Mouse (Mus musculus): ENCODE measurements at regions not wholly inside any gene's neighbourhood (a gene's known extent, or its start where the extent isn't known, plus 50 kb on each side); places are given as distances from the start of the nearest gene placed in this dataset.
"Not testable (repeated sequence)": the region's sequence is repeated elsewhere in the genome, so short reads cannot be mapped to it uniquely, and the experiment has no call there.

GRCm38 (mm10) chr2:17896036-17896435 is 100.7 kb downstream of the H2al2a start:
- DNase-seq (ENCODE audit: low spot score in 2 of 2), result no peak

GRCm38 (mm10) chr2:17892661-17893060 is 104.1 kb downstream of the H2al2a start:
- not testable (repeated sequence) for DNase-seq (ENCODE audit: low spot score in 2 of 2)

- DNase-seq (ENCODE audit: low spot score in 2 of 2), result no peak
These were observed 109.1 kb downstream of the H2al2a start for GRCm38 (mm10) chr2:17887699-17888098.

- no peak for DNase-seq (ENCODE audit: low spot score in 2 of 2)
These were observed 114.4 kb downstream of the H2al2a start for GRCm38 (mm10) chr2:17882389-17882788.

GRCm38 (mm10) chr2:17880800-17881717 is 115.7 kb downstream of the H2al2a start:
- no peak for DNase-seq (ENCODE audit: low spot score in 2 of 2)

GRCm38 (mm10) chr2:17877901-17878300 is 118.9 kb downstream of the H2al2a start:
- no peak for DNase-seq (ENCODE audit: low spot score in 2 of 2)

GRCm38 (mm10) chr2:17876942-17877341 is 119.8 kb downstream of the H2al2a start:
- no peak for DNase-seq (ENCODE audit: low spot score in 2 of 2)

GRCm38 (mm10) chr2:17876155-17876554 is 120.6 kb downstream of the H2al2a start:
- no peak for DNase-seq (ENCODE audit: low spot score in 2 of 2)

GRCm38 (mm10) chr2:17870562-17870961 is 126.2 kb downstream of the H2al2a start:
- DNase-seq (ENCODE audit: low spot score in 2 of 2), result no peak

GRCm38 (mm10) chr2:17868145-17868544 is 128.6 kb downstream of the H2al2a start:
- DNase-seq (ENCODE audit: low spot score in 2 of 2), result no peak

- no peak for DNase-seq (ENCODE audit: low spot score in 2 of 2)
These were observed 129.4 kb downstream of the H2al2a start for GRCm38 (mm10) chr2:17867341-17867740.

- DNase-seq (ENCODE audit: low spot score in 2 of 2), result no peak
These were observed 130.7 kb upstream of the Nebl start for GRCm38 (mm10) chr2:17861765-17862495.

GRCm38 (mm10) chr2:17860922-17861559 is 129.8 kb upstream of the Nebl start:
- no peak for DNase-seq (ENCODE audit: low spot score in 2 of 2)

GRCm38 (mm10) chr2:17859234-17859633 is 128.0 kb upstream of the Nebl start:
- DNase-seq (ENCODE audit: low spot score in 2 of 2), result no peak

- DNase-seq (ENCODE audit: low spot score in 2 of 2), result no peak
These were observed 127.1 kb upstream of the Nebl start for GRCm38 (mm10) chr2:17858326-17858725.

- DNase-seq (ENCODE audit: low spot score in 2 of 2), result no peak
These were observed 124.5 kb upstream of the Nebl start for GRCm38 (mm10) chr2:17855566-17856264.

GRCm38 (mm10) chr2:17854088-17854487 is 122.8 kb upstream of the Nebl start:
- no peak for DNase-seq (ENCODE audit: low spot score in 2 of 2)

GRCm38 (mm10) chr2:17853500-17854011 is 122.3 kb upstream of the Nebl start:
- DNase-seq (ENCODE audit: low spot score in 2 of 2), result no peak

GRCm38 (mm10) chr2:17852740-17853499 is 121.7 kb upstream of the Nebl start:
- no peak for DNase-seq (ENCODE audit: low spot score in 2 of 2)

GRCm38 (mm10) chr2:17850741-17851140 is 119.5 kb upstream of the Nebl start:
- DNase-seq (ENCODE audit: low spot score in 2 of 2), result no peak

- DNase-seq (ENCODE audit: low spot score in 2 of 2), result no peak
These were observed 118.0 kb upstream of the Nebl start for GRCm38 (mm10) chr2:17849267-17849666.

All from cerebellum, postnatal 4 days (tissue).